Mouse (Mus musculus) intestine, embryonic 16.5 days (tissue): ENCODE results near the gene Btbd9. TPM values are rescaled to one million over a fixed set of nuclear protein-coding genes. Genes with fewer than 3 reads are reported as not detected.

Experiments
- ATAC-seq: fragments of 200-750 bp; cut with Nextera tagmentation; 2 replicates; pipeline ENCODE4 v1.8.0; 2017; ENCODE audit warnings: moderate TSS enrichment, moderate library complexity
- H3K27ac ChIP-seq: fragments of 300-500 bp; sonication (generic); 2 replicates; pipeline ENCODE4 v1.5.1; 2014; ENCODE audit warnings: mild to moderate bottlenecking, low read length
- H3K27me3 ChIP-seq: fragments of 300-500 bp; sonication (generic); replicated peaks from 2 replicates; pipeline ENCODE4 v1.6.1; 2014; ENCODE audit warnings: low read length, control low read depth, mixed read lengths; ENCODE audit not compliant: control insufficient read depth, insufficient read depth
- H3K36me3 ChIP-seq: fragments of 300-500 bp; sonication (generic); 2 replicates; pipeline ENCODE4 v1.6.1; 2014; ENCODE audit warnings: low read length, control low read depth; ENCODE audit not compliant: control insufficient read depth, insufficient read depth
- H3K4me1 ChIP-seq: fragments of 300-500 bp; sonication (generic); 2 replicates; pipeline ENCODE4 v1.6.1; 2014; ENCODE audit warnings: low read length, control low read depth, mixed read lengths; ENCODE audit not compliant: control insufficient read depth, insufficient read depth
- H3K4me2 ChIP-seq: fragments of 300-500 bp; sonication (generic); 2 replicates; pipeline ENCODE4 v1.6.1; 2014; ENCODE audit warnings: low read depth, low read length, control low read depth
- H3K4me3 ChIP-seq: fragments of 300-500 bp; sonication (generic); 2 replicates; pipeline ENCODE4 v1.5.1; 2014; ENCODE audit warnings: mild to moderate bottlenecking, low read length
- H3K9ac ChIP-seq: fragments of 300-500 bp; sonication (generic); 2 replicates; pipeline ENCODE4 v1.6.1; 2014; ENCODE audit warnings: low read depth, low read length
- H3K9me3 ChIP-seq: fragments of 300-500 bp; sonication (generic); 2 replicates; pipeline ENCODE4 v1.6.1; 2016; ENCODE audit warnings: low read length, control low read depth; ENCODE audit not compliant: control insufficient read depth
- WGBS: fragments of 180-500 bp; shearing (Covaris S2); extraction: QIAGEN DNeasy Blood & Tissue Kit; methylation state at CpG from one replicate; pipeline ENCODE4 v1.1.7; 2014; 5-methylcytosine and 5-hydroxymethylcytosine counted together
- polyA plus RNA-seq: library from polyadenylated mRNA; unstranded; fragments of >200 nt; fragmentation: Nextera tagmentation; extraction: Ambion mirVana; gene quantifications from 2 replicates; pipeline ENCODE4 v1.2.1, GENCODE M21; 2015

The Btbd9 gene
- polyA plus RNA-seq, 1 experiment from 2014 or later: 51.6 TPM

DNA sequence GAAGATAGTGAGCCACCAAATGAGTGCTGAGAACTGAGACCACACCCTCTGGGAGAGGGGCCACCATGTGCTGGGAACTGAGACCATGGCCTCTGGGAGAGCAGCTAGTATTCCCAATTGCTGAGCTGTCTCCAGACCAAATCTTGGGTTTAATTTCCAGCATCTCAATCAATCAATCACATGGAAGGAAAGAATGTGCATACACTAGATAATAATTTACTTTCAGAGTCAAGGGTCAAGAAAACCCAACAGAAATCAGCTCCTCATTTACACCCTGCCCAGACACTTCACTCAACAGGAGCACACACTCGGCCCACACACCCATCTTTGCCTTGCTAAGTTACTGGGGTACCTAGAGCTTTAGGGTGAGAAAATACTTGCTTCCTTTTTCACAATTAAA is 220.9 kb downstream of the Btbd9 start:
- no peaks in the 10 kb centered on the region for H3K27me3 ChIP-seq
- no peak overlapping the region for H3K4me2 ChIP-seq
- no peak overlapping the region for H3K27ac ChIP-seq
- H3K4me3 ChIP-seq: no peak overlapping the region
- H3K9me3 ChIP-seq: no peaks in the 10 kb centered on the region
- H3K36me3 ChIP-seq: no peaks in the 10 kb centered on the region
- no peak overlapping the region for H3K9ac ChIP-seq
- peaks cover 5% of the 10 kb centered on the region for H3K4me1 ChIP-seq
- 75% methylated on average over 1 of the region's 1 CpGs for WGBS
- no peak for ATAC-seq

DNA sequence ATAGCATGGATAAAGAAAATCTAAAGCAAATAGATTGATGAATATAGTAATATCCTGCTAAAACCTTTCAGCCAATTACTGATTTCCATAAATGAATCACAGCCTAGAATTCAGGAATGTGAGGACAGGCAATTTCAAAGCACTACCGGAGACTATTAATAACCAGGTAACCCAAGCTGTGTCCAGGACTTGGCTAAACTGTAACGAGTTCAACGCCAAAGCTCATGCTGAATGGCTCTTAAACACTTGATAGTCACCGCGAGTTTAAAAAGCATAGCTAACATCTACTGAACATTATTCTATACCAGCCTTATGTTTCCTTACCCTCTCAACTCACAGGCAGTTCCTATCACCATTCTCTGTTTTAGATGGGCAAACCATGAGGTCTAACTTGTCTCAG is 221.9 kb downstream of the Btbd9 start:
- 91% methylated on average over 5 of the region's 5 CpGs for WGBS
- Histone ChIP-seq H3K27ac (no peak overlapping the region), H3K36me3 (no peaks in the 10 kb centered on the region)

DNA sequence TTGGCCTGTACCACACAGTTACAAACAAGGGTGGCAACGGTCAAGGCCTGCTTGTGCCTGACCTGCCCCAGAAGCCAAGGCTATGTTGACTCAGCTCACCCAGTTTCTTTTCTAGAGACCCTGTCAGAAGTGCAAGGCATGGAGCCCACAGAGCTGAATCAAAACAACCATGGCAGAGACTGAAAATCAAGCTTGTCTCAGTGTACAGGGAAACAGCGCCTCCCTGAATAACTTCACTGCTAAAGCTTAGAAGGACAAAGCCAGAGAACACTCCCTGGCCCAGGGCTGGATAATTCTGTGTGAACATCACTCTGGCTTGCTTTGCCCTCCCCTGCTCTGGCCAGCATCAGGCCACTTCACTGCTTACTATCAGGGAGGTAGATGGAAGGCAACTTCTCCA is 228.3 kb downstream of the Btbd9 start:
- Histone ChIP-seq H3K27ac (no peak overlapping the region), H3K9ac (no peak overlapping the region)

More for the DNA sequence above, 221.9 kb downstream of the Btbd9 start:
- 0 out of 2 replicates have a peak, but pooled peaks cover 2% of the 10 kb centered on the region for H3K4me1 ChIP-seq
- no peak for ATAC-seq
- H3K9me3 ChIP-seq: no peaks in the 10 kb centered on the region
- no peak overlapping the region for H3K4me3 ChIP-seq
- H3K9ac ChIP-seq: no peak overlapping the region
- no peaks in the 10 kb centered on the region for H3K27me3 ChIP-seq
- H3K4me2 ChIP-seq: no peak overlapping the region

DNA sequence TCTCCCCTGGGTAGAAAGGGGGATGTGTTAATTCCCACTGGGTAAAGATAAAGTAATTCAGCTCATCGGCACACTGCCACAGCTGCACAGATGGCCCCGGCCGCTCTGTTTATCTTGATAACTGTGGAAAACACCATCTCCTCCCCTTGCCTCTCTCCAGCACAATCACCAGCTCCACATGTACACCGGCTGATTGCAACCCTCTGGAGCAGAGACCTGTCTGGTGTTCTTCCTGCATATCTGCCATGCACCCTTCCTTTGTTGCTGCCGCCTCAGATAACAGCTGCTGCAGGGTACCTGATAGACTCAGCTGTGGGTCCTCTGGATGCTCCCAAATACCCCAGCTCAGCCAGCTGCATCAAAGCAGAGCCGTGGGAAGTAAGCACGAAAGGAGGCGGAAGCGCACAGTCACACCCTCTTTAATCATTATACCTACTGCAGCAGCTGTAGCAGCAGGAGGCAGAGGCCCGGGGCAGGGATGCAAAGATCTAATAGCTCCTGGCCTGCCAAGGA is 229.1 kb downstream of the Btbd9 start:
- H3K9me3 ChIP-seq: no peaks in the 10 kb centered on the region
- H3K9ac ChIP-seq: no peak overlapping the region
- ATAC-seq: peak; percentile 87
- H3K27me3 ChIP-seq: no peaks in the 10 kb centered on the region
- WGBS: 9% methylated on average over 10 of the region's 10 CpGs
- peaks cover 13% of the 10 kb centered on the region for H3K4me1 ChIP-seq
- H3K4me2 ChIP-seq: peak overlapping the region; percentile 13; the same call in 1 of the 2 replicates
- H3K4me3 ChIP-seq: no peak overlapping the region
- no peaks in the 10 kb centered on the region for H3K36me3 ChIP-seq
- H3K27ac ChIP-seq: no peak overlapping the region

More for the DNA sequence above, 228.3 kb downstream of the Btbd9 start:
- Histone ChIP-seq H3K4me1 (peaks cover 13% of the 10 kb centered on the region), H3K4me3 (no peak overlapping the region), H3K36me3 (no peaks in the 10 kb centered on the region), H3K9me3 (no peaks in the 10 kb centered on the region), H3K4me2 (no peak overlapping the region), H3K27me3 (no peaks in the 10 kb centered on the region)
- no peak for ATAC-seq
- WGBS: 76% methylated on average over 2 of the region's 2 CpGs

DNA sequence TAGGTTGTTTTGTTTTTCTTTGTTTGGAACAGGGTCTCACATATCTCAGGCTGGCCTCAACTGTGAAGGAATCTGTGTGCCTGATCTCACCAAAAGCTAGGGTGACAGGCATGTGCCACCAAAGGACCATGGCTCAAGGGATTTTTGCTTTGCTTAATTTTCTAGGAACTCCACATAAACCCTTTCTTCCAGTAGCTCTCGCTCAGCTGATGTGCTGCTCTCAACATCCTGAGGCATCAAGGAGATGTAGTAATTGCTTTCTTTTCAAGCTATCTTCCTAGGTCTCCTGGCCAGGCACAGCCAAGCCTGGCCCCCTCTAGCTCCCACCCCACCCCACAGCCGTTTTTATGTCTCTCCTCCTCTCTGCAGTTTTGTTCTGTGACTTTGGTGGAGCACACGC is 231.3 kb downstream of the Btbd9 start:
- Histone ChIP-seq H3K36me3 (no peaks in the 10 kb centered on the region), H3K4me1 (peaks cover 13% of the 10 kb centered on the region), H3K4me3 (no peak overlapping the region), H3K9me3 (no peaks in the 10 kb centered on the region; the same call in 1 of the 2 replicates), H3K27ac (no peak overlapping the region), H3K9ac (no peak overlapping the region), H3K27me3 (no peaks in the 10 kb centered on the region), H3K4me2 (no peak overlapping the region)
- WGBS: 75% methylated on average over 3 of the region's 3 CpGs
- no peak for ATAC-seq

DNA sequence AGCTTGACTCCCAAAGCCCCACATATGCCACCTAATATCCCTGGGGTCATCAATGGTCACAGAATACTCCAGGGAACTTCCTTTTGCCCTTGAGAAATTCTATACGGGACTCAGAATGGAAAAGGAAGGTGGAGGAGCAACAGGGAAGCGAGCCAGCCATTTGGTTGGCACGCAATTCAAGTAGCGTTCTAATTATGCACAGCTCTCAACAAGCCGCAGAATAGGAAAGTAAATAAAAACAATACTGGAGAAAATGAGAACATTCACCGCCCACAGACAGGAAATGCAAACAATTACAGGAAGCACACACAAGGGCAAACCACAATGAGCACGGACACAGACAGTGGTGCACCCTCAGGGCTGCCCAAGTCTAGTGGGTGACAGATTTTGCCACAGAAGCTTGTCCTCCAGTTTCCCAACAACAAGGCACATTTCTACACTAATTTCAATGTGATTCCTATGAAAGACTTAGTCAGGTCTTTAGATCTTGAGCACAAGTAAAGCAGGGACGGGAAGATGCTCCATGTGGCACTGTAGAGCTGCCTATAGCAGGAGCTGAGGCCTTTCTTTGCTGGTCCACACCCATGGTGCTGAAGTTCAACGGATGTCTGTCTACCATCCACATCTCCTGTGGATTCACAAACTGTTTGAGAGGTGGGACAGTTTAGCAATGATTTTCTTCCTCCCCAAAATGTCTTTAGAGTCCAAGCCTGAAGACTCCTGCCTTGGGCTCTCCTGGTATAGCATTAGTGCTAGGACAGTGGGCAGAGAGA is 232.4 kb downstream of the Btbd9 start:
- 75% methylated on average over 9 of the region's 9 CpGs for WGBS
- no peak overlapping the region for H3K9ac ChIP-seq
- H3K4me1 ChIP-seq: peaks cover 13% of the 10 kb centered on the region
- H3K27me3 ChIP-seq: no peaks in the 10 kb centered on the region
- no peak overlapping the region for H3K4me3 ChIP-seq
- H3K36me3 ChIP-seq: no peaks in the 10 kb centered on the region
- no peak for ATAC-seq
- no peak overlapping the region for H3K27ac ChIP-seq
- no peak overlapping the region for H3K4me2 ChIP-seq
- H3K9me3 ChIP-seq: no peaks in the 10 kb centered on the region; the same call in 1 of the 2 replicates

DNA sequence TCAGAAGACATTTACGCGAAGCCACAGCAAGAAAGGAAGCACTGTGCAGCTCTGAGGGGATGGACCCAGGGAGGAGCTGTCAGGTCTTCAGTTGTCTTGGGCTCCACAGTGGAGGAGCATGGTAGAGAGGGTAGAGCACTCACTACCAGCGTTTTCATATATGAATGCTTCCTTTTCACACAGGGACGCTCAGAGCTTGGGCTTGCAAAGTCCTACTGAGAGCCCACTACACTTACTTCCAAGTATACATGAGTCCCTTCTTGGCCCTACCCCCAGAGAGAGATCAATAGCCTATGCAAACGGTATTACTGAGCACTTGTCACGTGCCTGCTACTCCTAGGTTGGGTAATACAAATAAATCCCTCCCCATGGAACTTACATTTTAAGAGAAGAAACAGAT is 234.7 kb downstream of the Btbd9 start:
- Histone ChIP-seq H3K4me1 (no peaks in the 10 kb centered on the region; the same call in 1 of the 2 replicates), H3K4me3 (no peak overlapping the region), H3K27ac (no peak overlapping the region), H3K27me3 (no peaks in the 10 kb centered on the region), H3K9ac (no peak overlapping the region), H3K36me3 (no peaks in the 10 kb centered on the region), H3K4me2 (no peak overlapping the region), H3K9me3 (no peaks in the 10 kb centered on the region; the same call in 1 of the 2 replicates)
- 78% methylated on average over 6 of the region's 6 CpGs for whole genome bisulfite sequencing
- no peak for ATAC-seq

DNA sequence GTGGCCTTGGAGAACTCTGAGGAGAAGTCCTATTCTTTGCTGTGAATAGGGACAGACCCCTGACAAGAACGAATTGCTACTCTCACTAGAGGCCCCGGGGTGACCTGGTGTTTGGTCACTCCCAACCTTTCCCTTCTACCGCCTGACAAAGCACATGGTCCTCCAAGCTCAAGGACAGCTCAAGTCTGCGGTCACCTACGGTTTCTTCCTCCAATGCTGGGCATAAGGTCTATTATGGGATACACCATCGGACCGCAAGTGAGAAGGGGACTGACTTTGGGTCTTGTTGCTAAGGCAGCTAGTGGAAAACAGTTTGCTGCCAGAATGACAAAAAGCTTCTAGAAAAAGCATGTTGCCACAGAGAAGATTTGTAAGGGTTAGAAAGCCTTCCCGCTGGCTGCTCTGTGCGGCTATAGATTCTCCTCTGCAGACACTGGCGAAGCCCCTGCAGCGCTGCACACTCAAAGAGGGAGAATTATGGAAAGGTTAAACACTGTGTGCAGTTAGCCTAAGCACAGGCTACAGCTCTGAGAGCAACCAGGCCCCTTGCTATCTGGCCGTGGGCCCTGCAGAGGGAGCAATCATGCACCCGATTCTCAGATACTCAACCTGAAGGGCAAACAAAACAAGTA is 235.7 kb downstream of the Btbd9 start:
- 64% methylated on average over 13 of the region's 13 CpGs for WGBS
- Histone ChIP-seq H3K27me3 (no peaks in the 10 kb centered on the region), H3K4me2 (no peak overlapping the region), H3K36me3 (no peaks in the 10 kb centered on the region), H3K9me3 (no peaks in the 10 kb centered on the region; the same call in 1 of the 2 replicates), H3K9ac (no peak overlapping the region), H3K4me3 (no peak overlapping the region), H3K27ac (no peak overlapping the region), H3K4me1 (peaks cover 3% of the 10 kb centered on the region; the same call in 1 of the 2 replicates)
- ATAC-seq: no peak

DNA sequence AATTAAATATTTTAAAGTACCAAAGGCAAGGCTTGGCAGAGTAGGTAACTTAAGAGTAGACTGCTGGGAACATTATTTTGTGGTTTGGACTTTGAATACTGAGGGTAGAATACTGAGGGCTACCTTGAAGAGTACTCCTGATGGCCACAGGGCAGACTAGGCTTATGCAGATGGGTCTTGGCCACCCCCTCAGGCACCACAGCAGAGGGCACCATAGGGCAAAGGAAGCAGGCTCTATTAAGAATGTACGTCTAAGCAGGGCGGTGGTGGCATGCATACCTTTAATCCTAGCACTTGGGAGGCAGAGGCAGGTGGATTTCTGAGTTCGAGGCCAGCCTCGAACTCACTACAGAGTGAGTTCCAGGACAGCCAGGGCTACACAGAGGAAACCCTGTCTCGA is 237.0 kb downstream of the Btbd9 start:
- Histone ChIP-seq H3K27me3 (no peaks in the 10 kb centered on the region), H3K36me3 (no peaks in the 10 kb centered on the region), H3K4me2 (no peak overlapping the region), H3K9me3 (no peaks in the 10 kb centered on the region; the same call in 1 of the 2 replicates), H3K4me3 (no peak overlapping the region), H3K9ac (no peak overlapping the region), H3K27ac (no peak overlapping the region), H3K4me1 (peaks cover 3% of the 10 kb centered on the region; the same call in 1 of the 2 replicates)
- WGBS: 91% methylated on average over 5 of the region's 5 CpGs
- no peak for ATAC-seq
